Mouse (Mus musculus): Measurements from ENCODE around the gene R3hcc1l. TPM values are rescaled to one million over a fixed set of nuclear protein-coding genes. Genes with fewer than 3 reads are reported as not detected.

The R3hcc1l gene
- polyA plus RNA-seq (2015; fragmentation: Nextera tagmentation; extraction: Ambion mirVana): 19.2 and 20.1 TPM in 2 replicates

GRCm38 (mm10) chr19:42518620-42519310 lies at the start of gene R3hcc1l:
R3hcc1l (plus strand) TSS chr19:42518759.
- peak within 1 kb of the TSS; percentile 87 for H3K4me3 ChIP-seq (ENCODE audit: low read length)
- H3K27ac ChIP-seq (ENCODE audit: low read length): peak within 1 kb of the TSS; percentile 71
- ATAC-seq (ENCODE audit: low read depth): peak; percentile 98
- peak within 1 kb of the TSS; percentile 87 for H3K4me2 ChIP-seq (ENCODE audit: low read depth, low read length)
- WGBS: 0% methylated on average over 59 of the region's 59 CpGs
- H3K9ac ChIP-seq (ENCODE audit: low read length): peak within 1 kb of the TSS; percentile 93
- no peaks in the 10 kb centered on the region for H3K27me3 ChIP-seq (ENCODE audit: control insufficient read depth, insufficient read depth, low read depth, low read length)
- no peaks in the 10 kb centered on the region for H3K9me3 ChIP-seq (ENCODE audit: control insufficient read depth, low read length)
- H3K4me1 ChIP-seq (replicated peaks; ENCODE audit: control insufficient read depth, insufficient read depth, low read length): peaks cover 8% of the 10 kb centered on the region
- no peaks in the 10 kb centered on the region for H3K36me3 ChIP-seq (ENCODE audit: control insufficient read depth, insufficient read depth, low read length)

DNA sequence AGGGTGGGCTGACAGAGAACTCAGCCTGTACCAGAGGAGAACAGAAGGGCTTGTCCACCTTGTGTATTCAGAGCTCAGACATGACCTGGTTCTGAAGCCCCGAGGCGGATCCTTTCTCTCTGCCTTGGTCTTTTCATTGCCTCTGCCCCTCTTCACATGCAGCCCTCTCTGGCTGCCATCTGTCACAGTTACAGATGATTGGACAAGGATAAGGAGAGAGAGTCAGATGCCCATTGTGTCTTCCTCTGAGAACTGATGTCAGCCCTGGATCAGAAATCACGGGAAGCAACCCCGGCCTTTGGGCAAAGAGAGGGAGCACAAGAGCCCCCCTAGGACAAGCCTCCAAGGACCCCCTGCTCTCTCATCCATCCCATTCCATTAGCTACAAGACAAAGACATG lies 47.0 kb upstream of the R3hcc1l start:
- H3K9me3 ChIP-seq (ENCODE audit: control insufficient read depth, low read length): no peaks in the 10 kb centered on the region
- H3K4me2 ChIP-seq (ENCODE audit: low read depth, low read length): no peak overlapping the region
- H3K27ac ChIP-seq (ENCODE audit: low read length): no peak overlapping the region
- 93% methylated on average over 4 of the region's 4 CpGs for WGBS
- ATAC-seq (ENCODE audit: low read depth): no peak
- H3K4me3 ChIP-seq (ENCODE audit: low read length): no peak overlapping the region
- no peaks in the 10 kb centered on the region for H3K4me1 ChIP-seq (replicated peaks; ENCODE audit: control insufficient read depth, insufficient read depth, low read length)
- no peak overlapping the region for H3K9ac ChIP-seq (ENCODE audit: low read length)
- no peaks in the 10 kb centered on the region for H3K36me3 ChIP-seq (ENCODE audit: control insufficient read depth, insufficient read depth, low read length)
- no peaks in the 10 kb centered on the region for H3K27me3 ChIP-seq (ENCODE audit: control insufficient read depth, insufficient read depth, low read depth, low read length)

DNA sequence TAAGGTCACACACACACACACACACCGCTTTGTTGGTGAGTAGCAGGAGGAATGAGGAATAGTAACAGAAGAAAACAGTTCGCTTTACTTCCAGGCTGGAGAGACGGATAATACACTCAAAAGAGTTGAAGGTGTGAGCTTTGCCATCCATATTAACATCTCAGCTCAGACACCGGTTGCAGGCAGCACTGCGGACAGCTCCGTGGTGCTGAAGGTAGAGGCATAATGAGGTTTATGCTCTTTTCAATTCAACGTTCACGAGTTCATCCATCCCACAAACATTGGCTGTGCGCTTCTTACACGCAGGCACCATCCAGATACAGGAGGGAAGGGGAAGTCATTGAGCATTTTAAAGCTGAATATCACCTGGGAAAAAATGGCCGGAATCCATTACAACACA lies 45.7 kb upstream of the R3hcc1l start:
- Histone ChIP-seq H3K27me3 (ENCODE audit: control insufficient read depth, insufficient read depth, low read depth, low read length) (no peaks in the 10 kb centered on the region), H3K4me2 (ENCODE audit: low read depth, low read length) (no peak overlapping the region), H3K4me1 (replicated peaks; ENCODE audit: control insufficient read depth, insufficient read depth, low read length) (no peaks in the 10 kb centered on the region), H3K9me3 (ENCODE audit: control insufficient read depth, low read length) (no peaks in the 10 kb centered on the region), H3K36me3 (ENCODE audit: control insufficient read depth, insufficient read depth, low read length) (no peaks in the 10 kb centered on the region), H3K27ac (ENCODE audit: low read length) (no peak overlapping the region), H3K4me3 (ENCODE audit: low read length) (no peak overlapping the region), H3K9ac (ENCODE audit: low read length) (no peak overlapping the region)
- ATAC-seq (ENCODE audit: low read depth): no peak
- 24% methylated on average over 11 of the region's 11 CpGs for WGBS

GRCm38 (mm10) chr19:42477769-42478168 lies 40.8 kb upstream of the R3hcc1l start:
- H3K9ac ChIP-seq (ENCODE audit: low read length): no peak overlapping the region
- ATAC-seq (ENCODE audit: low read depth): no peak
- no peaks in the 10 kb centered on the region for H3K36me3 ChIP-seq (ENCODE audit: control insufficient read depth, insufficient read depth, low read length)
- H3K27me3 ChIP-seq (ENCODE audit: control insufficient read depth, insufficient read depth, low read depth, low read length): no peaks in the 10 kb centered on the region
- H3K4me2 ChIP-seq (ENCODE audit: low read depth, low read length): no peak overlapping the region
- no peak overlapping the region for H3K27ac ChIP-seq (ENCODE audit: low read length)
- H3K9me3 ChIP-seq (ENCODE audit: control insufficient read depth, low read length): no peaks in the 10 kb centered on the region
- H3K4me1 ChIP-seq (replicated peaks; ENCODE audit: control insufficient read depth, insufficient read depth, low read length): no peaks in the 10 kb centered on the region
- WGBS: 72% methylated on average over 5 of the region's 5 CpGs
- H3K4me3 ChIP-seq (ENCODE audit: low read length): no peak overlapping the region

GRCm38 (mm10) chr19:42478303-42478702 lies 40.3 kb upstream of the R3hcc1l start:
- 53% methylated on average over 12 of the region's 12 CpGs for WGBS
- no peaks in the 10 kb centered on the region for H3K9me3 ChIP-seq (ENCODE audit: control insufficient read depth, low read length)
- H3K4me3 ChIP-seq (ENCODE audit: low read length): no peak overlapping the region
- no peaks in the 10 kb centered on the region for H3K27me3 ChIP-seq (ENCODE audit: control insufficient read depth, insufficient read depth, low read depth, low read length)
- no peak overlapping the region for H3K9ac ChIP-seq (ENCODE audit: low read length)
- H3K4me1 ChIP-seq (replicated peaks; ENCODE audit: control insufficient read depth, insufficient read depth, low read length): no peaks in the 10 kb centered on the region
- no peak for ATAC-seq (ENCODE audit: low read depth)
- H3K36me3 ChIP-seq (ENCODE audit: control insufficient read depth, insufficient read depth, low read length): no peaks in the 10 kb centered on the region
- no peak overlapping the region for H3K27ac ChIP-seq (ENCODE audit: low read length)
- H3K4me2 ChIP-seq (ENCODE audit: low read depth, low read length): no peak overlapping the region

- no peaks in the 10 kb centered on the region for H3K4me1 ChIP-seq (replicated peaks; ENCODE audit: control insufficient read depth, insufficient read depth, low read length)
- ATAC-seq (ENCODE audit: low read depth): no peak
- 29% methylated on average over 7 of the region's 7 CpGs for WGBS
- no peak overlapping the region for H3K4me3 ChIP-seq (ENCODE audit: low read length)
- no peak overlapping the region for H3K9ac ChIP-seq (ENCODE audit: low read length)
- H3K9me3 ChIP-seq (ENCODE audit: control insufficient read depth, low read length): no peaks in the 10 kb centered on the region
- H3K27ac ChIP-seq (ENCODE audit: low read length): no peak overlapping the region
- H3K36me3 ChIP-seq (ENCODE audit: control insufficient read depth, insufficient read depth, low read length): no peaks in the 10 kb centered on the region
- H3K27me3 ChIP-seq (ENCODE audit: control insufficient read depth, insufficient read depth, low read depth, low read length): no peaks in the 10 kb centered on the region
- H3K4me2 ChIP-seq (ENCODE audit: low read depth, low read length): no peak overlapping the region
Observed at GRCm38 (mm10) chr19:42485443-42485842, 33.1 kb upstream of the R3hcc1l start.

- Histone ChIP-seq H3K9me3 (ENCODE audit: control insufficient read depth, low read length) (no peaks in the 10 kb centered on the region), H3K4me2 (ENCODE audit: low read depth, low read length) (no peak overlapping the region), H3K27ac (ENCODE audit: low read length) (no peak overlapping the region), H3K4me3 (ENCODE audit: low read length) (no peak overlapping the region), H3K36me3 (ENCODE audit: control insufficient read depth, insufficient read depth, low read length) (no peaks in the 10 kb centered on the region), H3K9ac (ENCODE audit: low read length) (no peak overlapping the region), H3K4me1 (replicated peaks; ENCODE audit: control insufficient read depth, insufficient read depth, low read length) (no peaks in the 10 kb centered on the region), H3K27me3 (ENCODE audit: control insufficient read depth, insufficient read depth, low read depth, low read length) (no peaks in the 10 kb centered on the region)
- ATAC-seq (ENCODE audit: low read depth): no peak
- 72% methylated on average over 3 of the region's 3 CpGs for WGBS
Observed at GRCm38 (mm10) chr19:42487261-42487660, 31.3 kb upstream of the R3hcc1l start.

DNA sequence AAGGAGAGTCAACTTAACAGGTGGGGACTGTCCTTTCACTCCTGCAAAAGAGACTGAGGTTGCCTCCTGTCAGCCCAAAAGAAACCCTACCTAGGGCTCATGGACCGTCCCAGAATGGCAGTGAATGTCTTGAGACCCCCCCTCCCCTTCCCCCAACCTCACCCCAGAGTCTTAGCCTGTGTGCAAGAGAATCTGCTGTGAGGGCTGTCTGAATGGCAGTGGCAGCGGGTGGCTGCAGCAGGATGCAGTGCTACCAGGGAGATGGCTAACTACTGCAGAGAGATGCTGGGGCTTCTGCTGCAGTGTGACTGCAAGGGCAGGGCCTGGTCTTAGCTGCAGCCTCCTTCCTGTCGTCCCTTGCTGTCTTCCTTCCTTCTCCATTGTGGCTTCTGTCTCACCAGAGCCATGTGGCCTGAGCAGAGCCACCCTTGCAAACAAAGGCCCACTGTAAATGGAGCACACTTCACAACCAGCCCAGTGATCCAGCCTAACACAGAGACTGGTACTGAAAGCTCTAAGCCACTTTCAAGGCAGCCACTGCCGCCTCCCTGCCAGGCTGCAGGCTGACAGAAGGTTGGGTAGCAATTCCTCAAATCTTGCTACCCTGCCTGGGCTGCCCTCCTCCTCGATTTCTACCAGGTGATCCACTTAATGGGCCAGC lies 25.2 kb upstream of the R3hcc1l start:
- Histone ChIP-seq H3K4me1 (replicated peaks; ENCODE audit: control insufficient read depth, insufficient read depth, low read length) (no peaks in the 10 kb centered on the region), H3K36me3 (ENCODE audit: control insufficient read depth, insufficient read depth, low read length) (no peaks in the 10 kb centered on the region), H3K4me2 (ENCODE audit: low read depth, low read length) (no peak overlapping the region), H3K27me3 (ENCODE audit: control insufficient read depth, insufficient read depth, low read depth, low read length) (no peaks in the 10 kb centered on the region), H3K9me3 (ENCODE audit: control insufficient read depth, low read length) (no peaks in the 10 kb centered on the region), H3K27ac (ENCODE audit: low read length) (no peak overlapping the region), H3K9ac (ENCODE audit: low read length) (no peak overlapping the region), H3K4me3 (ENCODE audit: low read length) (no peak overlapping the region)
- WGBS: 50% methylated on average over 5 of the region's 5 CpGs
- ATAC-seq (ENCODE audit: low read depth): no peak

DNA sequence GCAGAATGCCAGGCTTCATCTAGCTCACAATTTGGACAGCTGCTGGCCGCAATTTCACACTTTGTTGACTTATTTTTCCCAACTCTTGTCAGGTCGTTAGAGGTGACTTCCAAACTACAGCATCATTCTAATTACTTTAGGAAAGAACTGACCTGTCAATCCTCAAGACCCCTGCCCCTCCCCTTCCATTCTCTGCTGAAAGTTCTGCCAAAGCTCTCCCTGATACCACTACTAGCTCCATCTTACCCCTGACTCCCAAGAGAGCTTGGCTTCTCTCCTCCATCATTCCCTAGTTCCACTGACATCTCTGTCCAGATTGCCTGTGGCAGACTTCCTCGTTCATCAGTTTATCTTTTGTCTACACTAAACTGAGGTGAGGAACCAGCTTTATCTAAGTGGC lies 14.4 kb upstream of the R3hcc1l start:
- Histone ChIP-seq H3K9me3 (ENCODE audit: control insufficient read depth, low read length) (no peaks in the 10 kb centered on the region), H3K4me3 (ENCODE audit: low read length) (no peak overlapping the region), H3K9ac (ENCODE audit: low read length) (no peak overlapping the region), H3K27ac (ENCODE audit: low read length) (no peak overlapping the region), H3K4me1 (replicated peaks; ENCODE audit: control insufficient read depth, insufficient read depth, low read length) (no peaks in the 10 kb centered on the region), H3K27me3 (ENCODE audit: control insufficient read depth, insufficient read depth, low read depth, low read length) (no peaks in the 10 kb centered on the region), H3K4me2 (ENCODE audit: low read depth, low read length) (no peak overlapping the region), H3K36me3 (ENCODE audit: control insufficient read depth, insufficient read depth, low read length) (no peaks in the 10 kb centered on the region)
- 36% methylated on average over 3 of the region's 3 CpGs for WGBS
- ATAC-seq (ENCODE audit: low read depth): no peak

Data from lung, embryonic 16.5 days (tissue).